ENCODE assay signal across 9 mouse cellular contexts in genomic region chr1:168307275-168308182, GRCm38 (mm10).
DNase-seq lines count a peak whose midpoint lies in the region; ATAC-seq lines count a peak whose summit lies in the region.
"Had no signal": no experiment of that assay in that cellular context is flagged by ENCODE, and none has a peak within 500 bp of the region (broad histone marks: within the 10 kb centered on the region; RNA-seq: fewer than 3 reads in every experiment).

No protein-coding gene starts in this region.

- intact Hi-C loops in left cerebral cortex, postnatal 36 days (cut with DNase I): no loop called here

- no peaks in the 10 kb centered on the region for H3K27me3 ChIP-seq in hindbrain, embryonic 10.5 days (ENCODE audit: insufficient read depth, poor library complexity, severe bottlenecking)
- no peaks in the 10 kb centered on the region for H3K27me3 ChIP-seq in hindbrain, embryonic 14.5 days (ENCODE audit: control insufficient read depth, insufficient read depth, low read length)
- no peaks in the 10 kb centered on the region for H3K27me3 ChIP-seq in forebrain, embryonic 14.5 days (replicated peaks; ENCODE audit: control insufficient read depth, insufficient read depth, low read length)
- H3K27me3 ChIP-seq in liver, embryonic 15.5 days: peaks cover 33% of the 10 kb centered on the region

- no peak overlapping the region for H3K4me2 ChIP-seq in hindbrain, embryonic 14.5 days (replicated peaks)
- no peak overlapping the region for H3K4me2 ChIP-seq in forebrain, embryonic 14.5 days (ENCODE audit: low read length)
- peak overlapping the region; percentile 36 for H3K4me2 ChIP-seq in liver, embryonic 15.5 days

- 76% methylated on average over 14 of the region's 14 CpGs for WGBS in hindbrain, embryonic 10.5 days
- 61% methylated on average over 14 of the region's 14 CpGs for WGBS in hindbrain, embryonic 14.5 days
- WGBS in forebrain, embryonic 14.5 days: 47% methylated on average over 14 of the region's 14 CpGs
- WGBS in liver, embryonic 15.5 days (ENCODE audit: insufficient replicate concordance): 20% methylated on average over 14 of the region's 14 CpGs

- no peaks in the 10 kb centered on the region for H3K36me3 ChIP-seq in hindbrain, embryonic 10.5 days
- no peaks in the 10 kb centered on the region for H3K36me3 ChIP-seq in hindbrain, embryonic 14.5 days (replicated peaks; ENCODE audit: control insufficient read depth, insufficient read depth)
- H3K36me3 ChIP-seq in forebrain, embryonic 14.5 days (ENCODE audit: control insufficient read depth, insufficient read depth, low read length): no peaks in the 10 kb centered on the region
- H3K36me3 ChIP-seq in liver, embryonic 15.5 days (replicated peaks): no peaks in the 10 kb centered on the region

- peaks cover 40% of the 10 kb centered on the region for H3K4me1 ChIP-seq in hindbrain, embryonic 10.5 days (replicated peaks)
- H3K4me1 ChIP-seq in hindbrain, embryonic 14.5 days (replicated peaks; ENCODE audit: control insufficient read depth, insufficient read depth, low read length): peaks cover 28% of the 10 kb centered on the region
- peaks cover 34% of the 10 kb centered on the region for H3K4me1 ChIP-seq in forebrain, embryonic 14.5 days (ENCODE audit: control insufficient read depth, insufficient read depth, low read length)
- H3K4me1 ChIP-seq in liver, embryonic 15.5 days (replicated peaks): peaks cover 60% of the 10 kb centered on the region

- H3K4me3 ChIP-seq in hindbrain, embryonic 10.5 days: no peak overlapping the region
- no peak overlapping the region for H3K4me3 ChIP-seq in hindbrain, embryonic 14.5 days (replicated peaks; ENCODE audit: low read length)
- no peak overlapping the region for H3K4me3 ChIP-seq in forebrain, embryonic 14.5 days (ENCODE audit: low read depth, low read length)
- no peak overlapping the region for H3K4me3 ChIP-seq in liver, embryonic 15.5 days (replicated peaks)

- no peak overlapping the region for H3K9ac ChIP-seq in hindbrain, embryonic 14.5 days
- H3K9ac ChIP-seq in forebrain, embryonic 14.5 days (ENCODE audit: low read length): peak overlapping the region; percentile 10; the same call in 1 of the 2 replicates
- peak overlapping the region; percentile 35 for H3K9ac ChIP-seq in liver, embryonic 15.5 days

- peak overlapping the region; percentile 78 for H3K27ac ChIP-seq in hindbrain, embryonic 10.5 days
- H3K27ac ChIP-seq in hindbrain, embryonic 14.5 days: no peak overlapping the region
- H3K27ac ChIP-seq in forebrain, embryonic 14.5 days (ENCODE audit: low read depth, low read length): no peak overlapping the region; the same call in 1 of the 2 replicates
- peak overlapping the region; percentile 61 for H3K27ac ChIP-seq in liver, embryonic 15.5 days (replicated peaks)

- DNase-seq in hindbrain, embryonic 10.5 days (ENCODE audit: low spot score): no peak
- DNase-seq in hindbrain, embryonic 14.5 days (ENCODE audit: low spot score): no peak
- DNase-seq in MEL-GATA-1-ER (ENCODE audit: extremely low read depth, low read depth): peak; percentile 80
- no peak for DNase-seq in forebrain, embryonic 14.5 days (ENCODE audit: low spot score)
- DNase-seq in left cerebral cortex, postnatal 36 days (ENCODE audit: low spot score in 2 of 2): no peak
- no peak for DNase-seq in ovary, postnatal 36 days (ENCODE audit: low spot score)
- no peak for DNase-seq in spleen, adult 18-20 months
- DNase-seq: layer of hippocampus, postnatal 36 days had no signal

- no peaks in the 10 kb centered on the region for H3K9me3 ChIP-seq in hindbrain, embryonic 10.5 days
- H3K9me3 ChIP-seq in hindbrain, embryonic 14.5 days (ENCODE audit: control insufficient read depth, low read length): no peaks in the 10 kb centered on the region
- no peaks in the 10 kb centered on the region for H3K9me3 ChIP-seq in forebrain, embryonic 14.5 days (replicated peaks; ENCODE audit: control insufficient read depth, low read length)
- no peaks in the 10 kb centered on the region for H3K9me3 ChIP-seq in liver, embryonic 15.5 days (replicated peaks)

- no peak for ATAC-seq in hindbrain, embryonic 14.5 days (ENCODE audit: low FRiP score)
- ATAC-seq in forebrain, embryonic 14.5 days: peak; percentile 14; the same call in 1 of the 2 replicates
- ATAC-seq in liver, embryonic 15.5 days (ENCODE audit: insufficient read depth): peak; percentile 44

Comparison
In these comparisons a context has a peak if more than half of its experiments do, and no peak if none do; other contexts are left out.
1. H3K27ac ChIP-seq: peak in hindbrain, embryonic 10.5 days (single experiment) and liver, embryonic 15.5 days (single experiment); none in hindbrain, embryonic 14.5 days (single experiment) and forebrain, embryonic 14.5 days (single experiment).